Mouse (Mus musculus) thymus, postnatal 36 days (tissue): ENCODE results near the gene Tuba8.
A peak's percentile ranks its signal among the peaks of the same experiment; 100 is the strongest.

ENCODE experiments used
- DNase-seq, 2 experiments: peaks; one replicate each; pipeline ENCODE4 v3.0.0; 2022; ENCODE audit warnings: mixed read lengths in 2 of 2

The Tuba8 gene

DNA sequence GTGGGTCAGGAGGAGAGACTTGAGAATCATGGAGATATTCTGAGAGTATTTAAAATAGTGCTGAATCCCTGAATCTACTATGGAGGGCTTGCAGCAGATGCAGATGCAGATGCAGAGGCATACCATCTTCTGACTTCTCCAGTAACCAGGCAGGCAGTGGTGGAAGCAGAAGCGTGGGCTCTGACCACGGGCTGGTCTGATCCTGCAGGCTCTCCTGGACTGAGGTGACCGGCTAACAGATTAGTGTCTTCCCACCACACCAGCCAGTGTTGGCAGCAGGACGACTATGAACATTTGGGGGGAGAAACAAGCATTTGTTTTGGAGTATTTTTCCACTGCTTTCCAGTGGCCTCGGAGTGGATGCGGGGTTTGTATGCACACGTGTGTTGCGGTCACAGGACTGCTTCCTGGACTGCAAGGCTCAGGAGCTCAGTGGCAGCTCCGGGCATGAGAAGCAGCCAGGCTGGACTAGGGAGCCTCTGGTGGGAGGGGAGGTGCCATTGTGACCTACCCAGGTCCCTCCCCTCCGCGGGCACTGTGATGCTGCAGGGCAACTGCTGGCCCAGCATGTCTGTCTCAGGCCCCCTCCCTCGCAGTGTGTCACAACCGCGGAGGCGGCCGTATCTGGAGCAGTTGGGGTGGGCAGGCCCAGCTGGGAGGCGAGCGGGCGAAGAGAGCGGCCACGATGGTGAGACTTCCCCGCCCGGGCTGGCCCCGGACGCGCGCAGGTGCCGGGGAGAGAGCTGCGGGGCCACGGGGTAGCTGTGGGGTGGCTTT lies at the start of gene Tuba8:
Gene Tuba8, plus strand, starts transcription at position 548 of the 777 bp plus-strand sequence.
- peak; percentile 56 to 67 for DNase-seq

DNA sequence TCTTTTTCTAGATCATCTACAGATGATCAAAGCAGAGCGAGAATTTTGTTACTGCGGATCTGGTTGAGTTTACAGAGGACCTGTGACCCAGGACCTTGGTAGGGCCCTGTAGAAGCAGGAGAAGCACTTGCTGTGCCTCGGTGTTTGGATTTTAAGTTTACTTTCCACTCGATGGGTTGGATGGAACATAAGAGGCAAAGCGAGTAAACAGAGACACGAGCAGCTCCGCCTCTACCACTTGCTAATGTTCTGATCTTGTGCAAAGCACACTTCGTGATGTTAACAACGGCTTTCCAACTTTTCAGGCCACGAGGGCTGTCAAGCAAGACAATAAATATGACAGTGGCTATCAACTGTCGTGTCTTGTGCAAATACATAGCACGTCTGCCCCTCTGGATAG lies 47.9 kb upstream of the Tuba8 start:
- no peak for DNase-seq

DNA sequence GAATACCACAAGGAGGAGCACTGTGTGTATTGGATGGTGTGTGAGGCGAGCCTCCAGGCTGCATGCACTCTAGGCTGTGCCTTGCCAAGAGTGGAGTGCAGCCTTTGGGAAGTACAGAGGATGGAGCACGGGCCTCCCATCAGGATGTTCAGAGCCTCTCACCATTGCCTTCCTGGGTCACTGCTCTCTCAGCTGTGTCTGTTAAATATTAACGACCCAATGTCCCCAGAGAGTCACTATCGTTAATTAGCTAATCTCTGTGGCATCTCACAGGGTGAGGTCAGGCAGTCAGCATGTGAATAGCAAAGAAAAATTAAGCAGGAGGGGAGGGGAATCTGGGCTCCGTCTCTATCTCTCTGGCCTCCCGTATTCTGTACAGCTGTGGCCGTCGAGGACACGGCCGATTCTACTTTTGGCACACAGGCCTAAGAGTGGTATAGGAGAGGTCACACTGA lies 44.4 kb upstream of the Tuba8 start:
- no peak for DNase-seq

DNA sequence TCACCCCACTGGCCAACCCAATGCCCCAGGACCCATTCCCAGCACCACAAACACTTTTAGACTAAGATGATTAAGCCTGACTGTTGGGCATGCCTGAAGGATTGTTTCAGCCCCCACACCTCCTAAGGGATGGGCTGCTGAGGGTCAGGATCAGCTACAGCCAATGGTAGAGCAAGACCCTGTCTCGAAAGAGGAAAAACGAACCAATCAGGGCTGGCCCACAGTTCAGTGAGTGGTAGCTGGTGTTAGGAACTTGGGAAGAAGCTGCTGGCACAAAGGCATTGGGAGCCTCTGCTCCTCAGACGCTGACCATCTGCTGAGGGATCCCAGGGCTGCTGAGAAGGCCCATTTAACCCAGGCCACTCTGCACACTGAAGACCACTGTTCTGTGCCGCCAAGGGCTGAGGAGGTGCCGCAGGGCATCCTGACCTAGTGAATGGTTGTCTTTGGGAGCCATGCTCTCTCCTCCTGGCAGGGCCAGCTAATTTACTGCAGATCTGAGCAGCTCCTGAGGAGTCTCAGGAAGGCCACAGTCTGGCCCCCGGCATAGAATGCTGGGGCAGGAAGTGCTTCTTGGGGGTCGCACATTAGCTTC lies 43.0 kb upstream of the Tuba8 start:
- DNase-seq: no peak

DNA sequence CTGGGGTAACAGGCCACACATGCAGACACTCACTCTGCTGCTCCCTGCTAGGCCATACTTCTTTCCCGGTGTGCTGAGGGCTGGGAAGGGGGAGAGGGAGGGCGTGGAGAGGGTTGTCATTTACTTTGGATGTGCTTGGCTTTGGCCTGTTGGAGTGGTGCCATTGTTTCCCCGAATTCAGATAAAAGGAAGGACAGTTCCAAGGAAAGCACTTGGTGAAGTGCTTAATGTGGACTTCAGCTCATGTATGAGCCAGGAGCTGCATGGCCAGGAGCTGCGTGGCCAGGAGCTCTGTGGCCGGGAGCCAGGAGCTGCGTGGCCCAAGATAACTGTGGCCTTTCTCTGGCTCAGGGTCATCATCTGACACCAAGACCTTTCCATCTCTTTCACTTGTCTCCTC lies 39.4 kb upstream of the Tuba8 start:
- no peak for DNase-seq

DNA sequence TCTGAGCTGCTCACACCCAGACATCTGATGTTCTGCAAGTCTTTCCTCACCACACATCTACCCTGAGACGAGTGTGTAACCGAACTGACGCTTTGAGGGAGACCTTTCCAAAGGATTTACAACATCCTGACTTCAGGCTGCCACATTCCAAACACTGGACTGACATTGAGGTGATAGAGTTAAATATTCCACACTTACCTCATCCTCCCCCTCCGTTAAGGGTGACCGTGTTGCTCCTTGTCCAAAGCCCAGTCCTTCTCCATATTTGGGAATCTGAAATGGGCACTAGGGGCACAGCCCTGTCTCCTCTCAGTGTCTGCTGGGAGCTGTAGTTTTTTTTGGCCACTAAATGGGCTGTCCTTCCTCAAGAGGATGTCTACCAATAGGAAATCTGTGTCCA lies 37.0 kb upstream of the Tuba8 start:
- no peak for DNase-seq

DNA sequence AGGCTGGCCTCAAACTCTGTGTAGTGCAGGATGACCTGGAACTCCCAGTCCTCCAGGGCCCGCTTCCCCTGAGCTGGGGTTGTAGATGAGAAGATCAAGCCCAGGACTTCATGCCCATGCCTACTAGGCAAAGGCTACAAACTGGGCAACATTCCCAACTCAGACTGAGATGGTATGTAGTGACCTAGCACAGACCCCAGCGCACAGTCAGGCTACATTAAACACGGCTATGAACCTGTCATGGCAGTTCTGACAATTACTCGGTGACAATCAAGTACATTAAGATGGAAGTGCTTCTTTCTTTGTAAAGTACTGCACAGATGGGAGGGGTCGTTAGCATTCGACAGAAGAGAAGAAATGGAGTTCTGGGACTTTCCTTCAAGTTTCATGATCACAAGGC lies 35.7 kb upstream of the Tuba8 start:
- DNase-seq: no peak

DNA sequence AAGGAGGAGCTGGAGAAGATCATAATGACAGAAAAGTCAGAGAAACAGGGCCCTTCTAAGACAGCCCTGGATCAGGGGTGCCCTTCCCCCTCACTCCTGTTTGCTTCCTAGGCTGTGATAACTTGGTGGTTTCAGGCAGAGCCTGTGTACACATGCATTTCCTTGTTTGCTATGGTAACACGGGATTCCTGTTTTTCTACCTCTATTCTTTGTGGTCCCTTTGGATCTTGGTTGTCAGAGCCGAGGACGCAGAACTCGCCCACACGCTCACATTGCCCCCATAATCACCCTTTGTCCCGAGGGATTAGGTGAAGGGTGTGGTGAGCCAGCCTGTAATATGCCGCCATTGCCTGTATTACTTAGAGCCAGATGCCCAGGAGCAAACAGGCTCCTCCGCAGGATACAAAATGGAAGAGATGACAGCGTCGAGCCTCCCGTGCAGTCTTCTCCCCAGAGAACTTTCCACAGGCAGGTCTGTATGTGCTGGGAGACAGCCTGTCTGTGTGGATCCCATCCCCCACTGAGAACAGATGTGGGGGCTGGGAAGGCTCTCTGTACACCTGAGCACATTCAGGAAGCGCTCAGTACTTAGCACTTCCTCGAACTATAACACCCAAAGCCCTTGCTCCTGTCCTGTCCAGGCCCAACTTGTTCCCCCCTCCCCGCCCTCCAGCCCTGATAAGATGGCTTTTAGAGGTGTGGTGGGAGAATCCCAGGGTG lies 34.3 kb upstream of the Tuba8 start:
- no peak for DNase-seq

DNA sequence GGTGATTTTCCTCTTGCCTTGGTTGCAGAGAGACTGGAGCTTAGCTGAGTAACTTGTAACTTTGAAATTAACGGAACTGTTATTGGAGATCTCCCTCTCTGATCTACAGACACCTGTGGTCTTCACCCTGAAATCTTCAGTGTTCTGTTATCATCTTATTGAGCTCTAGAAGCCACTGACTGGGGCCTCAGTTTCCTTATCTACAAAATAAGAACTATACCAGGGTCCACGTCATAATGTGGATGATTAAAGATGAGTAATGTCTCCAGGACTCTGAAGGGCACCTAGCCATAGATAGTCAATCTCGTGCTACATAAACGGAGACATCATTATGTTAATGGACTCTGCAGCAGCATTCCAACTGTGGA lies 33.8 kb upstream of the Tuba8 start:
- DNase-seq: no peak

DNA sequence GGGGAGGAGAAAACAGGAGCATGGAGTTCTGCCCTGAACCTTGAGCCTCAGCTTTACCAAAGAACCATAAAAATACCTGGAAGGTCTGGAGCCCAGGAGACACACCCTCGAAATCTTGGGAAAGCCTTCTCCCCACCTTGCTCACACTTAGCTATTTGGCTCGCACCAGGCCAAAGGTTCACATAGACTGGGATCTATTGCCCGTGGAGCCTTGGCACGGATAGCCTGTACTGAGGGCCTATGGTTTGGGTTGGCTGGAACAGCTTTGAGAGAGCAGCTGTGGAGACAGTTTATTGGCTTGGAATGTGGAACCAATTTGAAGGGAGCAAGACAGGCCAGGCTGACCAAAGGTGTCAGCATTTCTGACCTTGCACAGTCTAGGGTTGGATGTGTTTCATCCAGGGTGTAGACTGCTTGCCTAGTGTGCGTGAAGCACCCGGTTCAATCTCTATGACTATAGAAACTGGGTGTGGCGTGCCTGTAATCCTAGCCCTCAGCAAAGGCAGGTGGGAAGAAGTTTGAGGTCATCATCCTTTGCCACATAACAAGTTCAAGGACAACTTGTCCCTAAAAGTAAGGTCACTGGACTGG lies 33.3 kb upstream of the Tuba8 start:
- DNase-seq: no peak

DNA sequence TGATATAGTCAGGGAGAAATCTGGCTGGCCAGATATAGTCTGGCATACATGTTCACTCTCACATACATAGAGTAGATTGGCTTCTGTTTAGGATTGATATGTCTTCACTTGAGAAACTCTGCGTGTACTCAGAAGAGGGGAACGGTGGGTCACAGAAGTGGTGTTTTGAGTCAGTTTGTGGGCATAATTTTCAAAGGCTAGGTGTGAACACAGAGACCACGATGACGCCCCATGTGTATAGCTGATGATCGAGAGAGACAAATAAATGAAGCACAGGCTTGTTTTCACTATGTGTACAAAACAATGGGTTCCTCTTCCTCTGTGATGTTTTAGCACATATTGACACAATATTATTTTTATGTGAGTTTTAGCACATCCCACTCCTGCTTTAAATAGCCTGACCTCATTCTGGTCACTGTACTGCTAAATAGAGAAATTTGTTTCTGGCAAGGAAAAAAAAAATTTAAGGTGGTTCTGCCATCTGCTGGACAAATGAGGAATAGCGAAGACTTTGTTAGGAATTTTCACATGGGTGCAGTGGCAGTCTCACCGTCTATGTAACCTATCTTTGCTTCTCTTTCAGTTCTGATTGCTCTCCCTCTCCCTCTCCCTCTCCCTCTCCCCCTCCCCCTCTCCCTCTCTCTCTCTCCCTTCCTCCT lies 31.7 kb upstream of the Tuba8 start:
- DNase-seq: peak in 1 of 2 experiments; percentile 17

DNA sequence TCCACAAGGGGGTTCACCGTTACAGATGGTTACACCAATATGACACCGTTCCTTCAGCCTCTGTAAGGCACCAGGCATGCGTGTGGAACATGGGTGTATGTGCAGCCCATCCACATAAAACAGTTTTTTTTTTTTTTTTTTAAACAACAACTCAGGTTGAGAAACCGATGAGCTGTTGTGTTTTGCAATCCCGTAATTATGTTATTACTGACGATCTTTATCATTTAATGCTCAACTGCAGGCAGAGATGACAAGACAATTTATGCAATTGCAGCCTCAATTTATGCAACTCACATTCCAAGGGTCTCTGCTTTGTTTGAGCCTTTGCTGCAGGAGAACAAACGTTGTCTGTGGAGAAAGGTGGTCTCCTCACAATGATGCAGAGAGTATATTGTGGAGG lies 30.6 kb upstream of the Tuba8 start:
- DNase-seq: no peak

DNA sequence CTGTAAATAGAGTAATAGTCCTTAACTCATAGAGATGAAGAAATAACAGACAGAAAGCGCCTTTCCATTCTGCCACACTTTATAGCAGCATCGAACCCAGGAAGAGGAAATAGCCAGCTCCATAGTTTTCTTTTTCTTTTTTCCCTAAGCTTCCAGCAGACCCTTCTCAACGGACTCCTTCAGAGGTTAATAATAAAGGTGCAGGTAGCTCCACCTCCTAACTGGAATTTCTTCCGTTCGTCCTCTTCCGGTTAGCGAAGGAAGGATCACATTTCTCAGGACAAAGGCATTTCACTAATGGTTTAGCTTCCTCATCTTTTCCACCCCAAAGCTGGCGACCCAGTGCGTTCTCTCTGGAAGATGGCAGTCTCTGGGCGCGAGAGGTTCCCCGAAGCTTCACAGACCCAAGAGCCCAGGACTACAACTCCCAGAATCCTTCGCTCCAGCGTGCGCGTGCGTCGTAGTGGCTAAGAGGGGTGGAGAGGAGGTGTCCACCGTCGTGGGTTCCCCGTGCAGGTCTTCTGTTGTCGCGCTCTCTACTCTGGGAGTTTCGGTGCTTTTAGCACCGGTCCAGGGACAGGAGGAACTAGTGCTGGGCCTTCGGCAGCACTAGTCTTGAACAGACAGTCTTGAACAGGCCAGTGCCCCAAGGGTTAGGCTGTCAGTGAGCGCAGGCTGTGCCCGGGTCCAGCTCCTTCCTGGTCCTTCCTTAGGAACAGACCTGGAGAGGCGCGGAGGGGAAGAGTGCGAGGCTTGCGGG lies 26.9 kb upstream of the Tuba8 start, which contains the start of gene Pex26:
Gene Pex26, plus strand, starts transcription at position 254 of the 760 bp plus-strand sequence.
- peak; percentile 93 to 94 for DNase-seq

DNA sequence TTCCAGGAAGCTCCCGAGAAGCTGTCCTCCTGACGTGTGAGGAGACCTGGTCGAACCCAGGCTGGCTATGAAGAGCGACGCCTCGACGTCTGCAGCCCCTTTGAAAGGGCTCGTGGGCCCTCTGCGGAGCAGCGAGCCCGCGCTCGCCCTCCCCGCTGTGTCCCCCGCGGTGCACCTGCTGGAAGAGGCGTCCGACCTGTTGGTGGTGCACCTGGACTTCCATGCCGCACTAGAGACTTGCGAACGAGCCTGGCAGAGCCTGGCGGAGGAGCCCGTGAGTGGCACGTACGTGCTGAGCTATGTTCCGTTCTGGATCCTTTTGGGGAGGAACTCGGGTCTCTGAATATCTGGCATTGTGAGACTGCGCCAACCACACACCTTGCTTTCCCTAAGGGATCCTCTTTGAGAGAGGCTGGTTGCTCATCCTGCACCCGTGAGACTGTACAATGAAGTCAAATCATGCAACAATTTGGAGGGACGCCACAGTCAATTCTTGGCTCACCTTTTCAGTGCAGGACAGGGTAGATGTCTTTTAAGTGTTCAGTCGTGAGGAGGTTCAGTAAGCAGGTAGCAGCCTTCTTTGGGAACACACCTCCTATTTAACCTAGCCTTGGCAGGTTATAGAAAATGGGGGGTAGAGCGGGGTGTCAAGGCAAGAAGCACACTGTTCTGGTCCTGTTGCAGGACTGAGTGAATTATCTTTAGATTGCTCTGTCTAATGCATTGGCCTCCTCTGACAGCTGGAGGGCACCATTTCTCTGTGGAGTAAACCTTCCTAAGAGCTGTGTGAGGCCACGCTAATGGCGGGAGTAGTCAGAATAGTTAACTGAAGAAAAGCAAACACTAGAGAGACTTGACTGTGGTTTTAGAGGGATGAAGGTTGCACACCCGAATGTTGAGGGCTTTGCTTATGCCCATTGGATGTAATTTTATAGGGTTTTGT lies 26.0 kb upstream of the Tuba8 start:
- peak; percentile 60 to 72 for DNase-seq

DNA sequence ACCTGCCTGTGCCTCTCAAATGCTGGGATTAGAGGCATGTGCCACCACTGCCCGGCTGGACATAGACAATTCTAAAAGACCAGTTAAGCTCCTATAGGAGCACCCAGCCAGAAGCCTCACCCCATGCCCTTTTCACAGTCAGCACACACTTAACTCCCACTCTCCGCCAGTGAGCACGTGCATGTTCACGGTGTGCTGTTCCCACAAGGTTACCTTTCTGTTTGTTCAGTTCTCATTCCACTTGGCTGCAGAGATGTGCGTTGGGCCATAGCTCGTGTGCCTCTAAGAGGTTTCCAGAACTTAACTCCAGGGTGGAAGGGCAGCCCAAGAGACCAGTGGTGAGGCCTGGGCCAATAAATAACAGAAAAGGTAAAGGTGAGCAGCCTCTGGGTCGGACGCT lies 25.3 kb upstream of the Tuba8 start:
- DNase-seq: no peak

DNA sequence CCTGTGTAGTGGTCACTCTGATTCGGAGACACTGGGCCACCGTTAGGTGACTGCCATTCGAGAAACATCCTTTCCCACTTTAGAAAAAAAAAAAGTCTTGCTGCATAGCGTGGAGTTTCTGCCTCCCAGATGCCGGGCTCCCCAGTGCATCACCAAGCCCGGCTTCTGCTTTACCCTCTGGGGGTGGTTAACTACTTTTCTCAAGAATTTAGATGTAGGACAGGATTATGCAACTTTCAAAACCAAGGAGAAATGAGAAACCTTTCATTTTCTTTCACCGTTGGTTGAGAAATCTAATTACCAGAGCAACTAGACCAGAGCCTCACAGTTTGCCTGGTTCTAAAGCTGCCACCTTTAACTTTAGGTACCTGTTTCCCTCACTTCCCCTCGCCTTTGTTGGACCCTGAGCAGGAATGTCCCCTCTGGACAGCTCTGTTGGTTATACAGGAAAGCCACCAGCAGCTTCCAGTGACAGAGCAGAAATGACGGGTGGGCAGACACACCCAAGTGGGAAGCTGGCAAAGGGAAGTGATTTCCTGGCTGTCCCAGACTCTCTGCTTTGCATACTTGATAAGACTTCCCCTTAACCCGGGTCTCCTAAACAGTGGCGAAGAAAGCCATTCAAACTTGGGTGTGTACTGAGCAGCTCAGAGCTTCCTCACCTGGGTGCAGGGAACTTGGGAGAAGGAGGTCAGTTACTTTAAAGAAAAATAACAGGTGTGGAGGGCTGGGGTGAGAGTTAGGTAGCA lies 19.1 kb upstream of the Tuba8 start:
- DNase-seq: no peak

DNA sequence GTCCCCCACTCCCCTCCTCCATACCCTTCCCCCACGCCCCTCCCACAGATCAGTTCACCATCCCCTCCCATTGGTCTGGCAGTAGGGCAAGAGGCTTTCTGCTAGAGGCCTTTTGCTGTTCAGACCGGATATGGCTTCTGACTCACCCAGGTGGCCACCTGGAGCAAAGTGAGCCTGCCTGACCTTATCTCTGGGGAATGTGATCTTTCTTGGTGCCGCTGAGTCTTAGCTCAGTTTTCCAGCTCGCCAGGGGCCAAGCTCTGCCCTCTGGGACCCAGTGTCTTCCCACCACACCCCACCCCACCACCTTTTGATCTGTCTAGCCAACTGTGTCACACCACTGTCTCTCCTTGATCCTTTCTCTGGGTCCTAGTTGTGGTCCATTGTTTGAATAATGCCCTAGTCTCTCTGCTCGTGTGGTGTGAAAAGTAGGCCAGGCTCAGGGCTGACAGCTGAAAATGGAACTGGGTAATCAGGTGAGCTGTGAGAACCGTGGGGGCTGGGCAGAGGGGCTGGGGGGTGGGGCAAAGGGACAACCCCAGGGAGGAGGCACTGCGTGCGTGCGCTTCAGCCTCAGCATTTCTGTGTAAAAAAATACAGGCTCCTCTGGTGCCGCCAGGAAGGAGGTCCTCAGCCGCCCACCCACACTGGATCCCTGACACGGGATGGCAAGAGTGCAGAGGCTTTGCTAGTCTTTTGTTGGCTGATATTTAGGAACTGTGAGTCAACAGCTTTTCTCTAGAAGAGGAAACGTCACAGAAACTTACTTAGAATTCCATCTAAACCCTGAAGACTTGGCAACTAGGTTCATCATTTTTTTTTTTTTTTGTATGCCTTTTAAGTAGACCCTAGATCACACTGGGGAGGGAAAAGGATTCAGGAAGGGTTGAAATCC lies 16.2 kb upstream of the Tuba8 start:
- DNase-seq: no peak

DNA sequence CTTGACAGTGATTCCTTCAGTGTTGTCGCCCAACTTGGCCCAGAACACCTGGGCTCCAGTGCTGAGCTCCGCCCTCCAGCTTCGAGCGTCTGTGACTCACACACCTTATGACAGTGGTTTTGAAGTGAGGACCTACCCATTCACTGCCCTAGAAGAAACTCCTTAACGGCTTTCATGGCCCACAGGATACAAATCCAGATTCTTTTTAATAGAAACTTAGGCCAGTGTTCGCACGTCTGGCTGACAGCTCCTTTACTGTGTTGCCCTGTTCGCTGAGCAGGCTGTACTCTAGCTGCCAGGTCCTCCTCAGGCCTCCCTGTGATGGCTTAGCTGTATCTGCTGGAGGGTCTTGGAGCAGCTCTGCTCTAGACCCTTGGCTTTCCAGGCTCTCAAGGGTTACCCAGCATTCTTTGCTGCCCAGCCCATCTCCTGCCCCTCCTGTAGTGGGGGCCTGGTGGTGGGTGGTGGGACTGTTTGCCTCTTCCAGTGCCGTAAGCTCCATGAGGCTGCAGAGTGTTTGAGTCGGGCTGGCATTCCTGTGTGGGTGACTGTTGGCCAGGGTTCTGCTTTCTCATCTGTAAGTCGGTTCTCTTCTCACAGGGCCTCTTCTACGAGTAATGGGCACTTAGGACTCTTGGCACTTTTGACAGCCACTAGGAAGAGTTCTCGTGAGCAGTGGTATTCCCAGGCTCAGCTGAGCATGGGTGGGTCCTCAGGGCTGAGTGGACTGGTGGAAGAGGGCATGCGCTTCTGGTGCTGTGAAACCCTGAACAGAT lies 15.4 kb upstream of the Tuba8 start:
- DNase-seq: no peak
